Mouse (Mus musculus): ENCODE measurements around the gene H2al1i. TPM values are rescaled to one million over a fixed set of nuclear protein-coding genes. Genes with fewer than 3 reads are reported as not detected.
"Not testable (repeated sequence)": the region's sequence is repeated elsewhere in the genome, so short reads cannot be mapped to it uniquely, and the experiment has no call there.

The H2al1i gene
- total RNA-seq (2021): not detected

DNA sequence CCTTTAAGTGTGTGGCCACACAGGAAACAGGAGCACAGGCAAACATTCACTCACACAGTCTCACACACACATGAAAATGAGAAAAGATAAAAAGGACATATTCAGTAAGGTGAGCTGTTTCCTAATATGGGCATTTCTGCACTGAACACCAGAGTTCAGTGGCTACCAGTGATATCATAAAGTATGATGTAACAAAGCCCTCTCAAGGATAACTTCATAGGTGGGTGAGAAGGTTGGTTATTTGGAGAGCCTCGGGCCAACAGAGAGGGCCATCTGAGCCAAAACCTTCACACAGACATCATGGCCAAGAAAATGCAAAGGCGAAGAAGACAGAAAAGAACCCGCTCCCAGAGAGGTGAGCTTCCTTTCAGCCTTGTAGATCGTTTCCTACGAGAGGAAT is at the start of gene H2al1i:
TSS of gene H2al1i (plus strand) at position 301 of the 400 bp plus-strand sequence.
- intact Hi-C loops (cut with DNase I); DNase-seq (ENCODE audit: low spot score): not testable (repeated sequence)

DNA sequence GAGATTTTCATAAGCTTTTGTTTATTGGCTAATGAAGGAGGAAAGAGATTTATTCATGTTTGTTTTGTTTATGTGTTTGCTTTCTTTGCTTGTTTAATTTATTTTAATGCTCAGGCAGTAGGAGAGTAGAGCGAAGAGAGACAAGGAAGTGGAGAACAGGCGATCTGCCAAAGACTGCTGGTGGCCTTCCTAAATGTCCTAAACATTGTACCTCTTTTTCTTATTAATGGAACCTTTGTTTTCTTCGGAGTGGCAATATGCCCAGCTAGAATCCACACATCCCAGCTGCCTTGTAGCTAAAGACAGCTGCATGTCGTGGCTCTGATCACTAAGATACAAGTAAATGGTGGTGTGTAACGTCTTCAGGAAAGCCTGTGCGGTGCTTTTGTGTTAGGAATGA is 47.4 kb upstream of the H2al1i start:
- intact Hi-C loops (cut with DNase I): no loop called here
- DNase-seq (ENCODE audit: low spot score): no peak

GRCm38 (mm10) chrX:11280741-11281140 is 43.7 kb upstream of the H2al1i start:
- DNase-seq (ENCODE audit: low spot score): no peak
- intact Hi-C loops (cut with DNase I): loop anchor here (10.0 kb wide), 1 partner anchor 56 kb away; no protein-coding TSS in a partner anchor

- intact Hi-C loops (cut with DNase I): loop anchor here (10.0 kb wide), 1 partner anchor 64 kb away; no protein-coding TSS in a partner anchor
- no peak for DNase-seq (ENCODE audit: low spot score)
Observed at GRCm38 (mm10) chrX:11288306-11288882, 36.1 kb upstream of the H2al1i start.

DNA sequence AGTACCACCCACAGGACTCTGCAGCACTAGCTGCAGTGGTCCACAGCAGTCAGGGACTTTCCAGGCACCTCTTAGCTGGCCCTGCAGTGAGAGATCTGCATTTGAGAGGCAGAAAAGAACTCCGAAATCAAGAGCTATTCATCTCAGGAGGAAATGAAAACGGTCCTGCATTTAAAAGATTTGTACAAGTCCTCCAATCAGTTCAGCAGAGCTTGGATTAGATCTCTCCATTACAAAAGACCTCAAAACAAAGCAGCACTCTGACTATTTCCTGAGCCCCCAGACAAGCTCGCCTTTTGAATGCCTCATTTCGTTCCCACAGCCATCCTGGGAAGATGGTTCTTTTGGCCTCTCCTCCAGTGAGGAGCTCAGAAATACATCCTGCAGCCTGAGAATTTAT is 35.2 kb upstream of the H2al1i start:
- intact Hi-C loops (cut with DNase I): loop anchor here (10.0 kb wide), 1 partner anchor 64 kb away; no protein-coding TSS in a partner anchor
- DNase-seq (ENCODE audit: low spot score): no peak

- DNase-seq (ENCODE audit: low spot score); intact Hi-C loops (cut with DNase I): not testable (repeated sequence)
Observed at GRCm38 (mm10) chrX:11298957-11299356, 25.5 kb upstream of the H2al1i start, which contains the start of gene H2al1a. Gene H2al1a, plus strand, starts transcription at chrX:11299257.

DNA sequence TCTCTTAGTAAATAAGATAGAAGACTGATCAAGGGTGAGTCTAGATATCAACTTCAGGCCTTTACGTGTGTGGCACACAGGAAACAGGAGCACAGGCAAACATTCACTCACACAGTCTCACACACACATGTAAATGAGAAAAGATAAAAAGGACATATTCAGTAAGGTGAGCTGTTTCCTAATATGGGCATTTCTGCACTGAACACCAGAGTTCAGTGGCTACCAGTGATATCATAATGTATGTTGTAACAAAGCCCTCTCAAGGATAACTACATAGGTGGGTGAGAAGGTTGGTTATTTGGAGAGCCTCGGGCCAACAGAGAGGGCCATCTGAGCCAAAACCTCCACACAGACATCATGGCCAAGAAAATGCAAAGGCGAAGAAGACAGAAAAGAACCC is 22.3 kb upstream of the H2al1i start, which contains the start of gene H2al1b:
TSS of gene H2al1b (plus strand) at position 301 of the 400 bp plus-strand sequence.
- intact Hi-C loops (cut with DNase I); DNase-seq (ENCODE audit: low spot score): not testable (repeated sequence)

DNA sequence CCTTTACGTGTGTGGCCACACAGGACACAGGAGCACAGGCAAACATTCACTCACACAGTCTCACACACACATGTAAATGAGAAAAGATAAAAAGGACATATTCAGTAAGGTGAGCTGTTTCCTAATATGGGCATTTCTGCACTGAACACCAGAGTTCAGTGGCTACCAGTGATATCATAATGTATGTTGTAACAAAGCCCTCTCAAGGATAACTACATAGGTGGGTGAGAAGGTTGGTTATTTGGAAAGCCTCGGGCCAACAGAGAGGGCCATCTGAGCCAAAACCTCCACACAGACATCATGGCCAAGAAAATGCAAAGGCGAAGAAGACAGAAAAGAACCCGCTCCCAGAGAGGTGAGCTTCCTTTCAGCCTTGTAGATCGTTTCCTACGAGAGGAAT is 19.1 kb upstream of the H2al1i start, which contains the start of gene H2al1c:
TSS of gene H2al1c (plus strand) at position 301 of the 400 bp plus-strand sequence.
- intact Hi-C loops (cut with DNase I); DNase-seq (ENCODE audit: low spot score): not testable (repeated sequence)

- DNase-seq (ENCODE audit: low spot score); intact Hi-C loops (cut with DNase I): not testable (repeated sequence)
Observed at GRCm38 (mm10) chrX:11308524-11308923, 15.9 kb upstream of the H2al1i start, which contains the start of gene H2al1d. Gene H2al1d, plus strand, starts transcription at chrX:11308824.

DNA sequence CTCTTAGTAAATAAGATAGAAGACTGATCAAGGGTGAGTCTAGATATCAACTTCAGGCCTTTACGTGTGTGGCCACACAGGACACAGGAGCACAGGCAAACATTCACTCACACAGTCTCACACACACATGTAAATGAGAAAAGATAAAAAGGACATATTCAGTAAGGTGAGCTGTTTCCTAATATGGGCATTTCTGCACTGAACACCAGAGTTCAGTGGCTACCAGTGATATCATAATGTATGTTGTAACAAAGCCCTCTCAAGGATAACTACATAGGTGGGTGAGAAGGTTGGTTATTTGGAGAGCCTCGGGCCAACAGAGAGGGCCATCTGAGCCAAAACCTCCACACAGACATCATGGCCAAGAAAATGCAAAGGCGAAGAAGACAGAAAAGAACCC is 12.8 kb upstream of the H2al1i start, which contains the start of gene H2al1e:
TSS of gene H2al1e (plus strand) at position 301 of the 400 bp plus-strand sequence.
- not testable (repeated sequence) for DNase-seq (ENCODE audit: low spot score)

DNA sequence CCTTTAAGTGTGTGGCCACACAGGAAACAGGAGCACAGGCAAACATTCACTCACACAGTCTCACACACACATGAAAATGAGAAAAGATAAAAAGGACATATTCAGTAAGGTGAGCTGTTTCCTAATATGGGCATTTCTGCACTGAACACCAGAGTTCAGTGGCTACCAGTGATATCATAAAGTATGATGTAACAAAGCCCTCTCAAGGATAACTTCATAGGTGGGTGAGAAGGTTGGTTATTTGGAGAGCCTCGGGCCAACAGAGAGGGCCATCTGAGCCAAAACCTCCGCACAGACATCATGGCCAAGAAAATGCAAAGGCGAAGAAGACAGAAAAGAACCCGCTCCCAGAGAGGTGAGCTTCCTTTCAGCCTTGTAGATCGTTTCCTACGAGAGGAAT is 9.6 kb upstream of the H2al1i start, which contains the start of gene H2al1f:
TSS of gene H2al1f (plus strand) at position 301 of the 400 bp plus-strand sequence.
- DNase-seq (ENCODE audit: low spot score); intact Hi-C loops (cut with DNase I): not testable (repeated sequence)

More for the DNA sequence above, 12.8 kb upstream of the H2al1i start, which contains the start of gene H2al1e:
- intact Hi-C loops (cut with DNase I): not testable (repeated sequence)

- intact Hi-C loops (cut with DNase I); DNase-seq (ENCODE audit: low spot score): not testable (repeated sequence)
Observed at GRCm38 (mm10) chrX:11317956-11318355, 6.5 kb upstream of the H2al1i start, which contains the start of gene H2al1g. Gene H2al1g, plus strand, starts transcription at chrX:11318256.

DNA sequence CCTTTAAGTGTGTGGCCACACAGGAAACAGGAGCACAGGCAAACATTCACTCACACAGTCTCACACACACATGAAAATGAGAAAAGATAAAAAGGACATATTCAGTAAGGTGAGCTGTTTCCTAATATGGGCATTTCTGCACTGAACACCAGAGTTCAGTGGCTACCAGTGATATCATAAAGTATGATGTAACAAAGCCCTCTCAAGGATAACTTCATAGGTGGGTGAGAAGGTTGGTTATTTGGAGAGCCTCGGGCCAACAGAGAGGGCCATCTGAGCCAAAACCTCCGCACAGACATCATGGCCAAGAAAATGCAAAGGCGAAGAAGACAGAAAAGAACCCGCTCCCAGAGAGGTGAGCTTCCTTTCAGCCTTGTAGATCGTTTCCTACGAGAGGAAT is 3.3 kb upstream of the H2al1i start, which contains the start of gene H2al1h:
TSS of gene H2al1h (plus strand) at position 301 of the 400 bp plus-strand sequence.
- DNase-seq (ENCODE audit: low spot score): not testable (repeated sequence)

GRCm38 (mm10) chrX:11327522-11327921 is 3.1 kb downstream of the H2al1i start, which contains the start of gene H2al1j:
Gene H2al1j, plus strand, starts transcription at chrX:11327822.
- DNase-seq (ENCODE audit: low spot score); intact Hi-C loops (cut with DNase I): not testable (repeated sequence)

More for the DNA sequence above, 3.3 kb upstream of the H2al1i start, which contains the start of gene H2al1h:
- intact Hi-C loops (cut with DNase I): not testable (repeated sequence)

DNA sequence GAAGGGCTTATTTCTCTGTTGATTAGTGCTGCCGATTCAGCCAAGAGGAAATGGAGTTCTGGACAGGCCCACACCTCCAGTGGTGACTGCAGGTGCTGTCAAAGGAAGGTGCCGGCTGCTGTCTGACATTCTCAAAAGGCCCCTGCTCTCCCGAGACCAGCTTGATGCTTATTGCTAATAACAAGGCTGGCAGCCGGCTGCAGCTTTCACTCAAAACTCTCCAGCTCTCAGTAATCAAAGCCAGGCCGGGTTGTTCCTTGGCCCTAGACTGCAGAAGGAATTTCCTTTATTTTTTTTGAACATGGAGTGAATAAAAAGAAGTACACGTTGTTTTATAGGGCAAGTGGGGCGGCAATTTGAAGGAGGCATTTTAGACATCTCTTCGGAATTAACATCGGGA is 21.3 kb downstream of the H2al1i start:
- DNase-seq (ENCODE audit: low spot score): no peak
- intact Hi-C loops (cut with DNase I): no loop called here

GRCm38 (mm10) chrX:11346756-11347155 is 22.3 kb downstream of the H2al1i start:
- intact Hi-C loops (cut with DNase I): no loop called here
- no peak for DNase-seq (ENCODE audit: low spot score)

- intact Hi-C loops (cut with DNase I): loop anchor here (10.0 kb wide), 1 partner anchor 96 kb away; no protein-coding TSS in a partner anchor
- DNase-seq (ENCODE audit: low spot score): no peak
Observed at GRCm38 (mm10) chrX:11360823-11361222, 36.4 kb downstream of the H2al1i start.

GRCm38 (mm10) chrX:11361261-11361660 is 36.8 kb downstream of the H2al1i start:
- intact Hi-C loops (cut with DNase I): loop anchor here (10.0 kb wide), 1 partner anchor 96 kb away; no protein-coding TSS in a partner anchor

GRCm38 (mm10) chrX:11363890-11364289 is 39.4 kb downstream of the H2al1i start:
- DNase-seq (ENCODE audit: low spot score): no peak
- intact Hi-C loops (cut with DNase I): loop anchor here (10.0 kb wide), 1 partner anchor 99 kb away; no protein-coding TSS in a partner anchor

More at GRCm38 (mm10) chrX:11361261-11361660, 36.8 kb downstream of the H2al1i start:
- no peak for DNase-seq (ENCODE audit: low spot score)

DNA sequence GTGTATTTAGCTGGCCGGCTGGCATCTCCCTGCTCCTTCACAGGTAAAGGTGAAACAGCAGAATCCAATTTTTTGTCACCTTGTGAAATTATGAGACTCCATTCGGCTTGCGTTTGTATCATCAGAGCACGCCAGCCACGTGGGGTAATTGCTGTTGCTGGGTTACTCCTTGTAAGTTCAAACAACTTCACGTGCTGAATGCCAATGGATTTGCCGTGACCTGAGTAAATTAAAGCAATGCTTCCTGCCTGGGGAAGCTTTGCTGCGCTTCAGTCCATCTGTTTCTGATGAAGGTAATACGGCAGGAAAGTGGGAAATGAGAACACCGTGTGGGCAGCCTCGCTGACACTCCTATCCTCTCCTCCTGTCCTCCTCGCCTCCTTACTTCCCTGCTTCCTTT is 40.7 kb downstream of the H2al1i start:
- DNase-seq (ENCODE audit: low spot score): no peak
- intact Hi-C loops (cut with DNase I): loop anchor here (10.0 kb wide), 1 partner anchor 100 kb away; no protein-coding TSS in a partner anchor
